Mouse (Mus musculus): ENCODE results near the gene Adgrg5. TPM values are rescaled to one million over a fixed set of nuclear protein-coding genes. Genes with fewer than 3 reads are reported as not detected.

Gene Adgrg5
- polyA plus RNA-seq, 1 experiment from 2014 or later, result 0.39 TPM

GRCm38 (mm10) chr8:94914256-94914655, 9.2 kb upstream of the Adgrg5 start:
- ATAC-seq (ENCODE audit: low read depth), result no peak
- Histone ChIP-seq H3K27me3 (ENCODE audit: control insufficient read depth, insufficient read depth, low read depth, low read length) (peaks cover 40% of the 10 kb centered on the region), H3K4me1 (ENCODE audit: control insufficient read depth, low read depth, low read length) (peaks cover 20% of the 10 kb centered on the region), H3K27ac (ENCODE audit: low read length) (no peak overlapping the region), H3K36me3 (ENCODE audit: control insufficient read depth, insufficient read depth) (no peaks in the 10 kb centered on the region), H3K9ac (ENCODE audit: low read depth, low read length) (no peak overlapping the region), H3K4me2 (ENCODE audit: low read depth, low read length) (no peak overlapping the region), H3K4me3 (ENCODE audit: low read depth, low read length) (no peak overlapping the region), H3K9me3 (replicated peaks; ENCODE audit: control insufficient read depth, low read length) (no peaks in the 10 kb centered on the region)
- 68% methylated on average over 6 of the region's 6 CpGs for WGBS (ENCODE audit: insufficient replicate concordance)

GRCm38 (mm10) chr8:94914701-94915101, 8.8 kb upstream of the Adgrg5 start:
- no peaks in the 10 kb centered on the region for H3K9me3 ChIP-seq (replicated peaks; ENCODE audit: control insufficient read depth, low read length)

GRCm38 (mm10) chr8:94916311-94916959, 7.1 kb upstream of the Adgrg5 start:
- Histone ChIP-seq H3K9me3 (replicated peaks; ENCODE audit: control insufficient read depth, low read length) (no peaks in the 10 kb centered on the region), H3K27ac (ENCODE audit: low read length) (no peak overlapping the region), H3K4me3 (ENCODE audit: low read depth, low read length) (no peak overlapping the region; the same call in 1 of the 2 replicates), H3K4me1 (ENCODE audit: control insufficient read depth, low read depth, low read length) (peaks cover 20% of the 10 kb centered on the region), H3K27me3 (ENCODE audit: control insufficient read depth, insufficient read depth, low read depth, low read length) (peaks cover 40% of the 10 kb centered on the region), H3K9ac (ENCODE audit: low read depth, low read length) (no peak overlapping the region), H3K36me3 (ENCODE audit: control insufficient read depth, insufficient read depth) (no peaks in the 10 kb centered on the region), H3K4me2 (ENCODE audit: low read depth, low read length) (peak overlapping the region; percentile 96)
- 29% methylated on average over 9 of the region's 9 CpGs for WGBS (ENCODE audit: insufficient replicate concordance)
- ATAC-seq (ENCODE audit: low read depth), result no peak

More at GRCm38 (mm10) chr8:94914701-94915101, 8.8 kb upstream of the Adgrg5 start:
- peaks cover 40% of the 10 kb centered on the region for H3K27me3 ChIP-seq (ENCODE audit: control insufficient read depth, insufficient read depth, low read depth, low read length)
- 73% methylated on average over 3 of the region's 3 CpGs for WGBS (ENCODE audit: insufficient replicate concordance)
- H3K4me2 ChIP-seq (ENCODE audit: low read depth, low read length), result no peak overlapping the region
- H3K36me3 ChIP-seq (ENCODE audit: control insufficient read depth, insufficient read depth), result no peaks in the 10 kb centered on the region
- H3K4me3 ChIP-seq (ENCODE audit: low read depth, low read length), result no peak overlapping the region
- peaks cover 20% of the 10 kb centered on the region for H3K4me1 ChIP-seq (ENCODE audit: control insufficient read depth, low read depth, low read length)
- ATAC-seq (ENCODE audit: low read depth), result no peak
- H3K27ac ChIP-seq (ENCODE audit: low read length), result no peak overlapping the region
- H3K9ac ChIP-seq (ENCODE audit: low read depth, low read length), result no peak overlapping the region

- 10% methylated on average over 10 of the region's 10 CpGs for WGBS (ENCODE audit: insufficient replicate concordance)
- no peak overlapping the region for H3K27ac ChIP-seq (ENCODE audit: low read length)
Observed at GRCm38 (mm10) chr8:94916960-94917324, 6.6 kb upstream of the Adgrg5 start.

GRCm38 (mm10) chr8:94917352-94917751, 6.1 kb upstream of the Adgrg5 start:
- Histone ChIP-seq H3K9ac (ENCODE audit: low read depth, low read length) (peak overlapping the region; percentile 68), H3K27me3 (ENCODE audit: control insufficient read depth, insufficient read depth, low read depth, low read length) (peaks cover 39% of the 10 kb centered on the region), H3K27ac (ENCODE audit: low read length) (peak overlapping the region; percentile 27; the same call in 1 of the 2 replicates), H3K4me1 (ENCODE audit: control insufficient read depth, low read depth, low read length) (peaks cover 28% of the 10 kb centered on the region), H3K4me2 (ENCODE audit: low read depth, low read length) (peak overlapping the region; percentile 96), H3K4me3 (ENCODE audit: low read depth, low read length) (peak overlapping the region; percentile 72), H3K9me3 (replicated peaks; ENCODE audit: control insufficient read depth, low read length) (no peaks in the 10 kb centered on the region), H3K36me3 (ENCODE audit: control insufficient read depth, insufficient read depth) (no peaks in the 10 kb centered on the region)
- peak; percentile 85 for ATAC-seq (ENCODE audit: low read depth)
- under 1% methylated on average over 27 of the region's 27 CpGs for WGBS (ENCODE audit: insufficient replicate concordance)

More at GRCm38 (mm10) chr8:94916960-94917324, 6.6 kb upstream of the Adgrg5 start:
- Histone ChIP-seq H3K36me3 (ENCODE audit: control insufficient read depth, insufficient read depth) (no peaks in the 10 kb centered on the region), H3K27me3 (ENCODE audit: control insufficient read depth, insufficient read depth, low read depth, low read length) (peaks cover 40% of the 10 kb centered on the region), H3K4me3 (ENCODE audit: low read depth, low read length) (peak overlapping the region; percentile 72), H3K4me1 (ENCODE audit: control insufficient read depth, low read depth, low read length) (peaks cover 23% of the 10 kb centered on the region), H3K9me3 (replicated peaks; ENCODE audit: control insufficient read depth, low read length) (no peaks in the 10 kb centered on the region), H3K9ac (ENCODE audit: low read depth, low read length) (no peak overlapping the region; the same call in 1 of the 2 replicates), H3K4me2 (ENCODE audit: low read depth, low read length) (peak overlapping the region; percentile 96)
- no peak for ATAC-seq (ENCODE audit: low read depth)

GRCm38 (mm10) chr8:94917851-94918495, 5.5 kb upstream of the Adgrg5 start, which contains the start of gene Ccdc102a:
Ccdc102a (minus strand) TSS chr8:94918098.
- Histone ChIP-seq H3K4me3 (ENCODE audit: low read depth, low read length) (peak within 1 kb of the TSS; percentile 72), H3K9ac (ENCODE audit: low read depth, low read length) (peak within 1 kb of the TSS; percentile 68), H3K36me3 (ENCODE audit: control insufficient read depth, insufficient read depth) (no peaks in the 10 kb centered on the region), H3K9me3 (replicated peaks; ENCODE audit: control insufficient read depth, low read length) (no peaks in the 10 kb centered on the region), H3K27me3 (ENCODE audit: control insufficient read depth, insufficient read depth, low read depth, low read length) (peaks cover 33% of the 10 kb centered on the region), H3K4me1 (ENCODE audit: control insufficient read depth, low read depth, low read length) (peaks cover 34% of the 10 kb centered on the region), H3K27ac (ENCODE audit: low read length) (peak within 1 kb of the TSS; percentile 27; the same call in 1 of the 2 replicates), H3K4me2 (ENCODE audit: low read depth, low read length) (peak within 1 kb of the TSS; percentile 96)
- ATAC-seq (ENCODE audit: low read depth), result peak; percentile 41
- 3% methylated on average over 50 of the region's 51 CpGs for WGBS (ENCODE audit: insufficient replicate concordance)

GRCm38 (mm10) chr8:94919256-94919655, 4.2 kb upstream of the Adgrg5 start:
- ATAC-seq (ENCODE audit: low read depth), result no peak
- no peak overlapping the region for H3K4me2 ChIP-seq (ENCODE audit: low read depth, low read length)
- H3K27ac ChIP-seq (ENCODE audit: low read length), result no peak overlapping the region
- no peak overlapping the region for H3K4me3 ChIP-seq (ENCODE audit: low read depth, low read length)
- no peaks in the 10 kb centered on the region for H3K36me3 ChIP-seq (ENCODE audit: control insufficient read depth, insufficient read depth)
- peaks cover 30% of the 10 kb centered on the region for H3K4me1 ChIP-seq (ENCODE audit: control insufficient read depth, low read depth, low read length)
- H3K9ac ChIP-seq (ENCODE audit: low read depth, low read length), result no peak overlapping the region
- H3K27me3 ChIP-seq (ENCODE audit: control insufficient read depth, insufficient read depth, low read depth, low read length), result peaks cover 22% of the 10 kb centered on the region
- H3K9me3 ChIP-seq (replicated peaks; ENCODE audit: control insufficient read depth, low read length), result no peaks in the 10 kb centered on the region

GRCm38 (mm10) chr8:94922176-94922575, 1.3 kb upstream of the Adgrg5 start:
- H3K27me3 ChIP-seq (ENCODE audit: control insufficient read depth, insufficient read depth, low read depth, low read length), result peaks cover 13% of the 10 kb centered on the region
- H3K9ac ChIP-seq (ENCODE audit: low read depth, low read length), result no peak overlapping the region
- H3K27ac ChIP-seq (ENCODE audit: low read length), result no peak overlapping the region
- ATAC-seq (ENCODE audit: low read depth), result no peak
- no peak overlapping the region for H3K4me3 ChIP-seq (ENCODE audit: low read depth, low read length)
- 40% methylated on average over 6 of the region's 6 CpGs for WGBS (ENCODE audit: insufficient replicate concordance)
- no peaks in the 10 kb centered on the region for H3K36me3 ChIP-seq (ENCODE audit: control insufficient read depth, insufficient read depth)
- H3K9me3 ChIP-seq (replicated peaks; ENCODE audit: control insufficient read depth, low read length), result no peaks in the 10 kb centered on the region
- H3K4me2 ChIP-seq (ENCODE audit: low read depth, low read length), result no peak overlapping the region
- peaks cover 27% of the 10 kb centered on the region for H3K4me1 ChIP-seq (ENCODE audit: control insufficient read depth, low read depth, low read length)

GRCm38 (mm10) chr8:94922602-94923001, 892 bp upstream of the Adgrg5 start:
- WGBS (ENCODE audit: insufficient replicate concordance), result 9% methylated on average over 8 of the region's 8 CpGs
- Histone ChIP-seq H3K4me2 (ENCODE audit: low read depth, low read length) (no peak overlapping the region), H3K4me3 (ENCODE audit: low read depth, low read length) (no peak overlapping the region), H3K27me3 (ENCODE audit: control insufficient read depth, insufficient read depth, low read depth, low read length) (peaks cover 9% of the 10 kb centered on the region), H3K4me1 (ENCODE audit: control insufficient read depth, low read depth, low read length) (peaks cover 22% of the 10 kb centered on the region), H3K27ac (ENCODE audit: low read length) (no peak overlapping the region), H3K9me3 (replicated peaks; ENCODE audit: control insufficient read depth, low read length) (no peaks in the 10 kb centered on the region), H3K36me3 (ENCODE audit: control insufficient read depth, insufficient read depth) (no peaks in the 10 kb centered on the region), H3K9ac (ENCODE audit: low read depth, low read length) (no peak overlapping the region)
- ATAC-seq (ENCODE audit: low read depth), result peak; percentile 62
